Mouse (Mus musculus): ENCODE measurements around the gene Ralgps2.

- no peak for TF ChIP-seq CTCF (conservative IDR thresholded peaks at IDR 0.05; ENCODE audit: insufficient read depth, insufficient read length, low read depth, low read length)
- no peak for TF ChIP-seq POLR2A (IDR thresholded peaks at IDR 0.05; ENCODE audit: low read depth, low read length)
These were observed 14.8 kb upstream of the Ralgps2 start for GRCm38 (mm10) chr1:156954216-156954615.
